Mouse (Mus musculus): ENCODE data around the gene Ager.

DNA sequence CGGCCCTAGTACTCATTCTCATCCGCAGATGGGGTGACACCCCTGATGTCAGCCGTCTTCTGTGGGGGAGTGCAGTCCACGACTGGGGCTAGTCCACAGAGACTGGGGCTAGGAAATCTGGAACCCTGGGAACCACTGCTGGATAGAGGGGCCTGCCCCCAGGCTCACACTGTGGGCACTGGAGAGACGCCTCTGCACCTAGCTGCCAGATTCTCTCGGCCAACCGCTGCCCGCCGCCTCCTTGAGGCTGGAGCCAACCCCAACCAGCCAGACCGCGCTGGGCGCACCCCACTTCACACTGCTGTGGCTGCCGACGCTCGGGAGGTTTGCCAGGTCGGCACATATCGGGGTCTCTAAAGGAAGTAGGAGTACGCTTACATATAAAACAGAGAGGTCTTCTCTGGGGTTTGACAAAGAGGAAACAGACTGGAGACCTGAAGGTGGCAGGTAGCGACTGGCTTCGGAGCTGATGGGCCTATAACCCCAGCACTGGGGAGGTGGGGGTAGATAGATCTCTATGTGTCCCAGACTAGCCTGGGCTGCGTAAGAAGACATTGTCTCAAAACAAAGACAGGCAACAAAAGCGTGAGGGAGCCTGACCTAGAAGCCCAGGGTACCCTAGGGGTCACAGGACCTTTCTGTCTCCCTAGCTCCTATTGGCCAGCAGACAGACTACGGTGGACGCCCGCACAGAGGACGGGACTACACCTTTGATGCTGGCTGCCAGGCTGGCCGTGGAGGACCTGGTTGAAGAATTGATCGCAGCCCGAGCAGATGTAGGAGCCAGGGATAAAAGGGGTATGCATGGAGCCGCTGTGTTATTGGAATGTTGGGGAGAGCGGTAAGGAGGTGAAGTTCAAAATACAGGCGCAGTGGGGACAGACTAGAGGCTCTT lies 11.5 kb upstream of the Ager start:
- TF ChIP-seq POLR2A (IDR thresholded peaks at IDR 0.05; ENCODE audit: insufficient read length, low read depth) (no peak), MYOD1 (IDR thresholded peaks at IDR 0.05; ENCODE audit: control insufficient read depth in 1 of 3, insufficient read length in 2 of 3, low read depth in 2 of 3) (no peak), TCF12 (IDR thresholded peaks at IDR 0.05; ENCODE audit: insufficient read depth, poor library complexity, severe bottlenecking) (no peak), USF1 (IDR thresholded peaks at IDR 0.05; ENCODE audit: low read depth) (no peak), MAX (IDR thresholded peaks at IDR 0.05; ENCODE audit: low read depth) (no peak)
